Mouse (Mus musculus) megakaryocyte progenitor cell, adult 5-6 weeks (primary cell): ENCODE data around the gene Dlst. TPM values are rescaled to one million over a fixed set of nuclear protein-coding genes. Genes with fewer than 3 reads are reported as not detected.
"Not testable (repeated sequence)": the region's sequence is repeated elsewhere in the genome, so short reads cannot be mapped to it uniquely, and the experiment has no call there.

Source experiments
- ATAC-seq: replicated peaks from 2 replicates; pipeline ENCODE4 v1.8.0; 2016; ENCODE audit warnings: mild to moderate bottlenecking, moderate TSS enrichment, inconsistent platforms; ENCODE audit not compliant: poor library complexity
- total RNA-seq, 2 experiments: library from RNA; stranded (forward) in 1 of 2; stranded (reverse) in 1 of 2; fragments of 157-497, 149-512 nt in 1 of 2; fragments of 200-1000 nt in 1 of 2; gene quantifications; 2 replicates each; pipeline versions ENCODE4 v1.2.3 to v1.2.4; 2015 to 2017

Gene Dlst
- total RNA-seq, 2 experiments from 2014 or later: 81.6 to 161 TPM

GRCm38 (mm10) chr12:85113337-85113736, 2.7 kb downstream of the Dlst start:
- no peak for ATAC-seq

GRCm38 (mm10) chr12:85113917-85114316, 3.3 kb downstream of the Dlst start:
- no peak for ATAC-seq

- ATAC-seq: no peak
Observed at GRCm38 (mm10) chr12:85115678-85116077, 5.0 kb downstream of the Dlst start.

GRCm38 (mm10) chr12:85121806-85122459, 11.3 kb downstream of the Dlst start:
- ATAC-seq: no peak

GRCm38 (mm10) chr12:85123108-85123530, 12.5 kb downstream of the Dlst start:
- peak; percentile 74 for ATAC-seq

- 0 out of 2 replicates have a peak, but pooled peaks have one; percentile 19 for ATAC-seq
Observed at GRCm38 (mm10) chr12:85123645-85124044, 13.0 kb downstream of the Dlst start.

- no peak for ATAC-seq
Observed at GRCm38 (mm10) chr12:85124751-85125150, 14.1 kb downstream of the Dlst start.

GRCm38 (mm10) chr12:85126986-85127603, 16.5 kb downstream of the Dlst start:
- peak; percentile 25 for ATAC-seq

GRCm38 (mm10) chr12:85129426-85129978, 18.9 kb downstream of the Dlst start:
- ATAC-seq: peak; percentile 91

GRCm38 (mm10) chr12:85131361-85131760, 20.7 kb downstream of the Dlst start:
- no peak for ATAC-seq

- no peak for ATAC-seq
Observed at GRCm38 (mm10) chr12:85134043-85134794, 23.6 kb downstream of the Dlst start.

- ATAC-seq: no peak; the same call in 1 of the 2 replicates
Observed at GRCm38 (mm10) chr12:85135513-85136470, 25.2 kb downstream of the Dlst start.

- ATAC-seq: 0 out of 2 replicates have a peak, but pooled peaks have one; percentile 20
Observed at GRCm38 (mm10) chr12:85136627-85137026, 26.0 kb downstream of the Dlst start.

- ATAC-seq: no peak
Observed at GRCm38 (mm10) chr12:85140036-85140701, 29.5 kb downstream of the Dlst start.

GRCm38 (mm10) chr12:85141096-85141495, 30.5 kb downstream of the Dlst start:
- no peak for ATAC-seq

GRCm38 (mm10) chr12:85142803-85143202, 32.2 kb downstream of the Dlst start:
- peak; percentile 88 for ATAC-seq

- not testable (repeated sequence) for ATAC-seq
Observed at GRCm38 (mm10) chr12:85144276-85144675, 33.6 kb downstream of the Dlst start.

- ATAC-seq: no peak
Observed at GRCm38 (mm10) chr12:85144821-85145220, 34.2 kb downstream of the Dlst start.

- no peak for ATAC-seq
Observed at GRCm38 (mm10) chr12:85145630-85146029, 35.0 kb downstream of the Dlst start.

GRCm38 (mm10) chr12:85146355-85146754, 35.7 kb downstream of the Dlst start:
- 0 out of 2 replicates have a peak, but pooled peaks have one; percentile 12 for ATAC-seq
